In genomic region chr1:120974661-120975060, GRCm38 (mm10) we compare ENCODE assay signal across 8 mouse cellular contexts.
DNase-seq lines count a peak whose midpoint lies in the region; TF ChIP-seq lines count a peak whose summit lies in the region.
"Had no signal": no experiment of that assay in that cellular context is flagged by ENCODE, and none has a peak within 500 bp of the region (broad histone marks: within the 10 kb centered on the region; RNA-seq: fewer than 3 reads in every experiment).

No protein-coding gene starts in this region.

- DNase-seq in kidney, postnatal 10 days, result peak; percentile 9
- no peak for DNase-seq in kidney, adult 9 months
- DNase-seq in brain, embryonic 14.5 days (ENCODE audit: low read depth), result peak; percentile 8
- DNase-seq in heart, adult 9 months (ENCODE audit: low spot score in 2 of 2), result peak; percentile 34 to 37
- DNase-seq in lung, postnatal 36 days, result peak; percentile 48
- no peak for DNase-seq in thymus, adult 18-20 months
- no peak for DNase-seq in thymus, postnatal 0 days (ENCODE audit: low spot score)
- DNase-seq: kidney, adult 11 months had no signal

- no peak for TF ChIP-seq POLR2A in brain, embryonic 14.5 days (IDR thresholded peaks at IDR 0.05; ENCODE audit: borderline replicate concordance, extremely low read depth, insufficient read depth, insufficient read length, poor library complexity, severe bottlenecking)

- no peak for TF ChIP-seq CTCF in brain, embryonic 14.5 days (IDR thresholded peaks at IDR 0.05; ENCODE audit: borderline replicate concordance, extremely low read depth, insufficient read depth, insufficient read length)

Comparison
In these comparisons a context has a peak if more than half of its experiments do, and no peak if none do; other contexts are left out.
1. DNase-seq: peak in kidney, postnatal 10 days (single experiment), brain, embryonic 14.5 days (single experiment), heart, adult 9 months (2 of 2) and lung, postnatal 36 days (single experiment); none in kidney, adult 9 months (single experiment), thymus, adult 18-20 months (0 of 2) and thymus, postnatal 0 days (single experiment).